Mouse (Mus musculus) erythroblast, embryonic 14.5 days (primary cell): ENCODE results near the gene Tomt.

Experiments
- GATA1 ChIP-seq: IDR thresholded peaks from 2 replicates; pipeline ENCODE4 v1.6.1; 2012; ENCODE audit warnings: low read length, inconsistent platforms, mixed read lengths
- TAL1 ChIP-seq: IDR thresholded peaks from 3 replicates; pipeline ENCODE4 v1.6.1; 2012; ENCODE audit warnings: low read length, inconsistent platforms, mixed read lengths

GRCm38 (mm10) chr7:101860978-101861377, 45.2 kb downstream of the Tomt start:
- no peak for TF ChIP-seq TAL1
- TF ChIP-seq GATA1, result no peak
